Mouse (Mus musculus): ENCODE measurements at regions not wholly inside any gene's neighbourhood (a gene's known extent, or its start where the extent isn't known, plus 50 kb on each side); places are given as distances from the start of the nearest gene placed in this dataset.

DNA sequence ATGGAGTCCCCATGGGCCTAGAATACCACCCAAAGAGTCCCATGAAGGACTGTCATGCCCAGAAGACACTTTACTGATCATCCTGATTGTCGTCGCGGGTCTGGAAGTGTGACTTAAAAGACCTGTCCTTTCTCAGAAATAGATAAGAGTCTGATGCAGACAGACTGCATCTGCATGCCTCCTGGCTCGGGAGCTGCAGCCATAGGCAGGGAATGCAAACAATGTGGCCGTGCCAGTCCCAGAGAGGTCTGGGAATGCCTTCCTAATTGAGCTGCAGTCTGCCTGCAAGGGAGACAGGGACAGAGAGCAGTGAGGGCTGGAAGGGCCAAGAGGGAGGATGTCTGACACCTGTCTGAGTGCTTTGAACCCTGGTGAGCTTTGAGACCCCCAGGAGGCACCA is 150.9 kb downstream of the Opa1 start:
- Histone ChIP-seq H3K27ac (replicated peaks) (no peak overlapping the region), H3K27me3 (peaks cover 98% of the 10 kb centered on the region), H3K36me3 (no peaks in the 10 kb centered on the region), H3K4me2 (replicated peaks) (no peak overlapping the region), H3K4me3 (no peak overlapping the region), H3K4me1 (peaks cover 18% of the 10 kb centered on the region), H3K9me3 (no peaks in the 10 kb centered on the region), H3K9ac (replicated peaks) (no peak overlapping the region)
- no peak for ATAC-seq (ENCODE audit: low FRiP score, low read depth)
- 35% methylated on average over 5 of the region's 5 CpGs for WGBS

DNA sequence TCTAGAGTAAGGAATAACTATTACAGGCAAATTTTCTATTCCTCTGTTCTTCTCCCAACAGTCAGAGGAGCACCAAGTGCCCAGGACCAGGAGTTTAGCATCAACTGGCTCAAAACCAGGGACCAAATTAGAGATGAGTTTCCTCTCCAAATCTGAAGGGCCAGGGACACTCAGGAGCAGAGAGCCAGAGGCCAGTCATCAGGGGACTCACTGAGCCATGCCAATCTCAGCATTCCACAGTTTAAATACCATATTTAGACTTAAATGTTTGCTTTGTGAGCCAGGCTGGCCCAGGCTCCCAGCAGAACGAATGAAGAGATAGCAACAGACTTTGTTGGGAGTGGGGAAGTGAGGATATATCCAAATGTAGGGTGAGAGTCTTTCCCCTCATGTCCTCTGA is 153.8 kb downstream of the Opa1 start:
- peaks cover 18% of the 10 kb centered on the region for H3K4me1 ChIP-seq
- ATAC-seq (ENCODE audit: low FRiP score, low read depth) = no peak
- H3K36me3 ChIP-seq = no peaks in the 10 kb centered on the region
- no peak overlapping the region for H3K27ac ChIP-seq (replicated peaks)
- 77% methylated on average over 1 of the region's 1 CpGs for WGBS
- no peak overlapping the region for H3K9ac ChIP-seq (replicated peaks)
- H3K9me3 ChIP-seq = no peaks in the 10 kb centered on the region
- no peak overlapping the region for H3K4me2 ChIP-seq (replicated peaks)
- H3K27me3 ChIP-seq = peaks cover 96% of the 10 kb centered on the region
- no peak overlapping the region for H3K4me3 ChIP-seq

DNA sequence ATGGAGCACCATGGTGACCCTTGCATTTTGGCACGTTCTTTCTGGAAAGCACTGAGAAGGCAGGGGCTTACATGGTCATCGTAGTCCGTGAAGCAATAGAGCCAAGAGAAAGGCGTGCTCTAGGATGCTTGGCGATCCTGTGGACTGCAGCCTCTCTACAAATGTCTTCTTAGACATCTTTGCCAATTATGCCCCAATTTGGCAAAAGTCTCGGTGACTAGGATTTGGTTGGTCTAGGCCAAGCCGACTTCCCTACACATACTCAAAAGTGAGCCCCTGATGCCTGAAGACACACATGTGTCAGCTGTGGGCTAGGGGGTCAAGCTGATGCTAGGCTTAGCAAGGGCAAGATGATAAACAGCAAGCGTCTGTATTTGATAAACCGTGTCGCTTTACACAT is 154.7 kb downstream of the Opa1 start:
- WGBS = 81% methylated on average over 10 of the region's 10 CpGs
- peak; percentile 28; the same call in 1 of the 2 replicates for ATAC-seq (ENCODE audit: low FRiP score, low read depth)
- Histone ChIP-seq H3K9ac (replicated peaks) (no peak overlapping the region), H3K4me1 (peaks cover 18% of the 10 kb centered on the region), H3K9me3 (no peaks in the 10 kb centered on the region), H3K4me2 (replicated peaks) (no peak overlapping the region), H3K4me3 (no peak overlapping the region), H3K36me3 (no peaks in the 10 kb centered on the region), H3K27ac (replicated peaks) (no peak overlapping the region), H3K27me3 (peaks cover 95% of the 10 kb centered on the region)

GRCm38 (mm10) chr16:29734324-29734723 is 155.2 kb downstream of the Opa1 start:
- peak overlapping the region; percentile 49; the same call in 1 of the 2 replicates for H3K27ac ChIP-seq (replicated peaks)
- peak; percentile 77 for ATAC-seq (ENCODE audit: low FRiP score, low read depth)
- H3K36me3 ChIP-seq = no peaks in the 10 kb centered on the region
- H3K27me3 ChIP-seq = peaks cover 95% of the 10 kb centered on the region
- peaks cover 18% of the 10 kb centered on the region for H3K4me1 ChIP-seq
- 5% methylated on average over 1 of the region's 1 CpGs for WGBS
- H3K9me3 ChIP-seq = no peaks in the 10 kb centered on the region
- H3K4me3 ChIP-seq = no peak overlapping the region
- no peak overlapping the region; the same call in 1 of the 2 replicates for H3K4me2 ChIP-seq (replicated peaks)
- H3K9ac ChIP-seq (replicated peaks) = no peak overlapping the region

- peak overlapping the region; percentile 25 for H3K4me2 ChIP-seq (replicated peaks)
These were observed 155.7 kb downstream of the Opa1 start for GRCm38 (mm10) chr16:29734738-29735250.

GRCm38 (mm10) chr16:29735371-29736008 is 156.4 kb downstream of the Opa1 start:
- WGBS = 15% methylated on average over 12 of the region's 12 CpGs
- Histone ChIP-seq H3K9me3 (no peaks in the 10 kb centered on the region), H3K4me1 (peaks cover 18% of the 10 kb centered on the region), H3K4me2 (replicated peaks) (0 out of 2 replicates have a peak overlapping the region, but pooled peaks have one; percentile 25), H3K9ac (replicated peaks) (no peak overlapping the region), H3K27ac (replicated peaks) (peak overlapping the region; percentile 49; the same call in 1 of the 2 replicates), H3K36me3 (no peaks in the 10 kb centered on the region), H3K27me3 (peaks cover 91% of the 10 kb centered on the region), H3K4me3 (no peak overlapping the region)
- ATAC-seq (ENCODE audit: low FRiP score, low read depth) = no peak

More at GRCm38 (mm10) chr16:29734738-29735250, 155.7 kb downstream of the Opa1 start:
- no peaks in the 10 kb centered on the region for H3K36me3 ChIP-seq
- peaks cover 91% of the 10 kb centered on the region for H3K27me3 ChIP-seq
- peak overlapping the region; percentile 49; the same call in 1 of the 2 replicates for H3K27ac ChIP-seq (replicated peaks)
- H3K4me1 ChIP-seq = peaks cover 18% of the 10 kb centered on the region
- ATAC-seq (ENCODE audit: low FRiP score, low read depth) = peak; percentile 66
- no peak overlapping the region for H3K9ac ChIP-seq (replicated peaks)
- H3K4me3 ChIP-seq = no peak overlapping the region
- WGBS = 6% methylated on average over 12 of the region's 12 CpGs
- H3K9me3 ChIP-seq = no peaks in the 10 kb centered on the region

DNA sequence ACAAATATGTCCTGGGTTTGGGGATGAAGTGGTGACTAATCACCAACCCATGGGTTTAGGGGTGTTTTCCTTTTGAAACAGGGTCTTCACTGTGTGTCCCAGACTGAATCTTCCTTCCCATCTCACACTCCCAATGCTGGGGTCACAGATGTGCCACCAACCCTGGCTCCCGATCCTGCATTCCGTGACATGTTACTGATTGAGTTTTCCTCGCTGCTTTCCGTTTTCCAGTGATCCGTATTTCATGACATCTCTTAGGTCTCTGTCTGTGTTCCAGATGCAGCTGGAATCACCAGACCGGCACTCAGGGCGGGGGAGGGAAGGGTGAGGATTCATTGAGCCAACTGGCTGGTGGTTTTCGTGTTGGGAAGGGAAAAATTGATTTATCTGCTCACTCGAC is 157.1 kb downstream of the Opa1 start:
- 78% methylated on average over 9 of the region's 9 CpGs for WGBS

DNA sequence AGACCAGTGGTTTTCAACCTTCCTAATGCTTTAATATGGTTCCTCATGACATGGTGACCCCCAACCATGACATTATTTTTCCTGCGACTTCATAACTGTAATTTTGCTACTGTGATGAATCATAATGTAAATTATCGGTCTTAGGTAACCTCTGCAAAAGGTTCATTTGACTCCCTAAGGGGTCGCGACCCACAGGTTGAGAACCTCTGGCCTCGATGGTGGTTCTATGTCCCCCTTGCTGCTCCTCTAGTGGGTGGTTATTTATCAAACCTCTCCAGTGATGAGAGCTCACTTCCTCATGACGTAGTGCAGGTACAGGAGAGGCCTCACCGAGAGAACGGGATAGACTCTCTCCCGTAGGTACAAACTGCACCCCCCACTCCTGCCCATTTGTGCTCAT is 158.9 kb downstream of the Opa1 start:
- Histone ChIP-seq H3K27ac (replicated peaks) (no peak overlapping the region), H3K4me1 (peaks cover 18% of the 10 kb centered on the region), H3K9ac (replicated peaks) (no peak overlapping the region), H3K27me3 (peaks cover 88% of the 10 kb centered on the region), H3K9me3 (no peaks in the 10 kb centered on the region), H3K4me3 (no peak overlapping the region), H3K36me3 (no peaks in the 10 kb centered on the region), H3K4me2 (replicated peaks) (no peak overlapping the region)
- 95% methylated on average over 9 of the region's 9 CpGs for WGBS
- no peak for ATAC-seq (ENCODE audit: low FRiP score, low read depth)

More for the DNA sequence above, 157.1 kb downstream of the Opa1 start:
- no peak for ATAC-seq (ENCODE audit: low FRiP score, low read depth)
- H3K27ac ChIP-seq (replicated peaks) = no peak overlapping the region
- H3K27me3 ChIP-seq = peaks cover 90% of the 10 kb centered on the region
- H3K4me1 ChIP-seq = peaks cover 18% of the 10 kb centered on the region
- H3K9ac ChIP-seq (replicated peaks) = no peak overlapping the region
- no peak overlapping the region for H3K4me3 ChIP-seq
- no peaks in the 10 kb centered on the region for H3K36me3 ChIP-seq
- H3K4me2 ChIP-seq (replicated peaks) = no peak overlapping the region
- no peaks in the 10 kb centered on the region for H3K9me3 ChIP-seq

GRCm38 (mm10) chr16:29742497-29743230 is 163.5 kb downstream of the Opa1 start:
- no peak overlapping the region for H3K4me2 ChIP-seq (replicated peaks)
- peaks cover 58% of the 10 kb centered on the region for H3K27me3 ChIP-seq
- H3K27ac ChIP-seq (replicated peaks) = no peak overlapping the region
- 71% methylated on average over 14 of the region's 14 CpGs for WGBS
- ATAC-seq (ENCODE audit: low FRiP score, low read depth) = no peak
- no peaks in the 10 kb centered on the region for H3K9me3 ChIP-seq
- no peak overlapping the region for H3K9ac ChIP-seq (replicated peaks)
- H3K4me3 ChIP-seq = no peak overlapping the region
- no peaks in the 10 kb centered on the region for H3K36me3 ChIP-seq
- no peaks in the 10 kb centered on the region for H3K4me1 ChIP-seq

GRCm38 (mm10) chr16:29745486-29745885 is 166.4 kb downstream of the Opa1 start:
- WGBS = 86% methylated on average over 5 of the region's 5 CpGs
- Histone ChIP-seq H3K9ac (replicated peaks) (no peak overlapping the region), H3K27ac (replicated peaks) (no peak overlapping the region), H3K4me3 (no peak overlapping the region), H3K27me3 (peaks cover 49% of the 10 kb centered on the region), H3K4me2 (replicated peaks) (no peak overlapping the region), H3K9me3 (no peaks in the 10 kb centered on the region), H3K36me3 (no peaks in the 10 kb centered on the region), H3K4me1 (no peaks in the 10 kb centered on the region)
- ATAC-seq (ENCODE audit: low FRiP score, low read depth) = no peak

DNA sequence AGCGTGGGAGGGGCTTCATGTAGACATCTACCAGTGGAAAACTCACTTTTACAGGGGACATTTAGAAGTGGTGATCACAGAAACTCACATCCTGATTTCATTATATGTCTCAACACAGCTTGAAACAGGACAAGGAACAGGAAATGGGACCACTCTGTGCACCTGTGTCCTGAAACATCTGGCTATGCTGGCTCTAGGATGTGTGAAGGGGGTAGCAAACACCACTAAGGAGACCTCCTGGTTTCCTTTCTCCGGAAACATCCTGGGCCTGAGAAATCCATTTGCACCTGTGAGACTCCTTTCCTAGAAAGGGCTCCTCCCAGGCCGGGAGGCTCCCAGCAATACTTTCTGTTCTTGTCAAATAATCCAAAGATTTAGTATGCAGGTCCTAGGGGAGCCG is 167.1 kb downstream of the Opa1 start:
- 86% methylated on average over 4 of the region's 4 CpGs for WGBS
- H3K27me3 ChIP-seq = peaks cover 43% of the 10 kb centered on the region
- no peak for ATAC-seq (ENCODE audit: low FRiP score, low read depth)

GRCm38 (mm10) chr16:29749167-29749566 is 170.0 kb downstream of the Opa1 start:
- no peak for ATAC-seq (ENCODE audit: low FRiP score, low read depth)
- Histone ChIP-seq H3K9me3 (no peaks in the 10 kb centered on the region), H3K4me1 (no peaks in the 10 kb centered on the region), H3K4me3 (no peak overlapping the region), H3K9ac (replicated peaks) (no peak overlapping the region), H3K36me3 (no peaks in the 10 kb centered on the region), H3K27me3 (peaks cover 34% of the 10 kb centered on the region), H3K27ac (replicated peaks) (no peak overlapping the region), H3K4me2 (replicated peaks) (no peak overlapping the region)
- 83% methylated on average over 5 of the region's 5 CpGs for WGBS

More for the DNA sequence above, 167.1 kb downstream of the Opa1 start:
- Histone ChIP-seq H3K27ac (replicated peaks) (no peak overlapping the region), H3K9ac (replicated peaks) (no peak overlapping the region), H3K9me3 (no peaks in the 10 kb centered on the region), H3K36me3 (no peaks in the 10 kb centered on the region), H3K4me3 (no peak overlapping the region), H3K4me2 (replicated peaks) (no peak overlapping the region), H3K4me1 (no peaks in the 10 kb centered on the region)
